Mouse (Mus musculus): ENCODE results near the gene Zfp37. TPM values are rescaled to one million over a fixed set of nuclear protein-coding genes. Genes with fewer than 3 reads are reported as not detected.

Zfp37 gene
- total and polyA plus RNA-seq, 3 experiments = not detected

DNA sequence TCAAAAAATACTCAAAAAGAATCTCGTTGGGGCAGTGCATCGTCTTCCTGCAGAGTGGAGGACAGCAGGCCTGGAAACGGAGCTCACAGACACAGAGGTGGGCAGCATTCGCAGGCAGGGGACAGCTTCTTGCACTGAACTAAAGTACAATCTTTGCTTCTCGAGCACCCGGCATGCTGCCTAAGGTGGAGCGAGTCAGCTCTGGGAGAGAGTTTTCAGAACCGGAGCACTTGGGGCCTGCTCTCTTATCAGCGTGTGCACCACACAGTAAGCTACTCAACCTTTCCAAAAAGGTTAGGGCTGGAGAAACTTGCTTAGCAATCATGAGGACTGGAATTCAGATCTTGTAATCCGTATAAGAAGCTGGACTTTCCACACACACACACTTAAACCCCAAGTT is 45.8 kb upstream of the Zfp37 start:
- Histone ChIP-seq H3K36me3 (replicated peaks in 1 of 2; ENCODE audit: control insufficient read depth in 1 of 2, insufficient read depth in 1 of 2, low read length in 1 of 2) (no peaks in the 10 kb centered on the region), H3K27me3 (replicated peaks) (no peaks in the 10 kb centered on the region), H3K9me3 (replicated peaks; ENCODE audit: low read length) (no peaks in the 10 kb centered on the region), H3K9ac (ENCODE audit: insufficient read depth, low read depth) (no peak overlapping the region), H3K27ac (ENCODE audit: insufficient read depth, low read depth) (no peak overlapping the region), H3K4me1 (ENCODE audit: control insufficient read depth in 1 of 2, insufficient read depth in 2 of 2) (0 out of 4 replicates have a peak, but pooled peaks cover 0 to 5% of the 10 kb centered on the region in 2 experiments), H3K4me3 (replicated peaks in 1 of 3; ENCODE audit: low read depth in 2 of 3, low read length in 2 of 3, poor library complexity in 1 of 3) (no peak overlapping the region), H3K79me2 (replicated peaks; ENCODE audit: control insufficient read depth, extremely low read depth, insufficient read depth, poor library complexity, severe bottlenecking) (no peaks in the 10 kb centered on the region), H3K4me2 (ENCODE audit: insufficient read depth, low read depth, poor library complexity, severe bottlenecking) (no peak overlapping the region)
- dilution Hi-C loops (cut with MboI; ENCODE audit: extremely low pct_ligation_motif_present, extremely low pct_unique_long_range_greater_than_20kb, low sequenced_read_pairs) (no loop called here), in situ Hi-C loops (cut with MboI; ENCODE audit: low pct_ligation_motif_present, low pct_unique_long_range_greater_than_20kb, low sequenced_read_pairs) (no loop called here)
- DNase-seq (ENCODE audit: extremely low read depth) = no peak
- no peak for TF ChIP-seq PAX5 (IDR thresholded peaks at IDR 0.05; ENCODE audit: low read length)
- TF ChIP-seq HCFC1 (IDR thresholded peaks at IDR 0.05; ENCODE audit: low read depth, low read length) = no peak
- no peak for TF ChIP-seq POLR2A (IDR thresholded peaks at IDR 0.05; ENCODE audit: low read depth, low read length)
- TF ChIP-seq CHD2 (IDR thresholded peaks at IDR 0.05; ENCODE audit: low read length) = no peak
- no peak for TF ChIP-seq ZKSCAN1 (IDR thresholded peaks at IDR 0.05; ENCODE audit: borderline replicate concordance, low read depth, low read length)
- no peak for TF ChIP-seq E2F4 (IDR thresholded peaks at IDR 0.05; ENCODE audit: insufficient replicate concordance, low read depth, low read length)

- H3K9ac ChIP-seq (ENCODE audit: insufficient read depth, low read depth) = no peak overlapping the region
- in situ Hi-C loops (cut with MboI; ENCODE audit: low pct_ligation_motif_present, low pct_unique_long_range_greater_than_20kb, low sequenced_read_pairs) = no loop called here
- H3K36me3 ChIP-seq (replicated peaks in 1 of 2; ENCODE audit: control insufficient read depth in 1 of 2, insufficient read depth in 1 of 2, low read length in 1 of 2) = no peaks in the 10 kb centered on the region
- no peaks in the 10 kb centered on the region for H3K9me3 ChIP-seq (replicated peaks; ENCODE audit: low read length)
- no peak for DNase-seq (ENCODE audit: extremely low read depth)
- H3K4me1 ChIP-seq (ENCODE audit: control insufficient read depth in 1 of 2, insufficient read depth in 2 of 2) = 0 out of 4 replicates have a peak, but pooled peaks cover 0 to 2% of the 10 kb centered on the region in 2 experiments
- no peak overlapping the region for H3K27ac ChIP-seq (ENCODE audit: insufficient read depth, low read depth)
- no peak overlapping the region for H3K4me2 ChIP-seq (ENCODE audit: insufficient read depth, low read depth, poor library complexity, severe bottlenecking)
- dilution Hi-C loops (cut with MboI; ENCODE audit: extremely low pct_ligation_motif_present, extremely low pct_unique_long_range_greater_than_20kb, low sequenced_read_pairs) = no loop called here
- no peaks in the 10 kb centered on the region for H3K27me3 ChIP-seq (replicated peaks)
- no peak overlapping the region for H3K4me3 ChIP-seq (replicated peaks in 1 of 3; ENCODE audit: low read depth in 2 of 3, low read length in 2 of 3, poor library complexity in 1 of 3)
- H3K79me2 ChIP-seq (replicated peaks; ENCODE audit: control insufficient read depth, extremely low read depth, insufficient read depth, poor library complexity, severe bottlenecking) = no peaks in the 10 kb centered on the region
- TF ChIP-seq POLR2AphosphoS2 (IDR thresholded peaks at IDR 0.05; ENCODE audit: low read depth, low read length) = no peak
- TF ChIP-seq RCOR1 (conservative IDR thresholded peaks at IDR 0.05; ENCODE audit: low read depth, low read length) = no peak
- TF ChIP-seq ZMIZ1 (IDR thresholded peaks at IDR 0.05; ENCODE audit: low read depth, low read length) = no peak
- TF ChIP-seq SMC3 (IDR thresholded peaks at IDR 0.05; ENCODE audit: low read depth, low read length) = no peak
- no peak for TF ChIP-seq NELFE (IDR thresholded peaks at IDR 0.05; ENCODE audit: low read depth, low read length)
- TF ChIP-seq MXI1 (IDR thresholded peaks at IDR 0.05; ENCODE audit: low read depth, low read length) = no peak
- no peak for TF ChIP-seq MEF2A (IDR thresholded peaks at IDR 0.05; ENCODE audit: borderline replicate concordance, low read depth, low read length)
- TF ChIP-seq HCFC1 (IDR thresholded peaks at IDR 0.05; ENCODE audit: low read depth, low read length) = no peak
- TF ChIP-seq IRF4 (IDR thresholded peaks at IDR 0.05; ENCODE audit: low read depth, low read length) = no peak
- TF ChIP-seq UBTF (IDR thresholded peaks at IDR 0.05; ENCODE audit: low read depth, low read length) = no peak
- TF ChIP-seq CTCF (conservative IDR thresholded peaks at IDR 0.05 in 1 of 2, IDR thresholded peaks at IDR 0.05 in 1 of 2; ENCODE audit: low read depth in 2 of 2, low read length in 2 of 2) = no peak
- TF ChIP-seq MYC (IDR thresholded peaks at IDR 0.05; ENCODE audit: low read depth, low read length) = no peak
- no peak for TF ChIP-seq BHLHE40 (IDR thresholded peaks at IDR 0.05; ENCODE audit: low read depth, low read length)
- TF ChIP-seq E2F4 (IDR thresholded peaks at IDR 0.05; ENCODE audit: insufficient replicate concordance, low read depth, low read length) = no peak
- no peak for TF ChIP-seq ZNF384 (IDR thresholded peaks at IDR 0.05; ENCODE audit: low read depth, low read length)
- no peak for TF ChIP-seq USF2 (conservative IDR thresholded peaks at IDR 0.05; ENCODE audit: low read depth, low read length)
- TF ChIP-seq MAFK (IDR thresholded peaks at IDR 0.05; ENCODE audit: insufficient replicate concordance, low read length) = no peak
- no peak for TF ChIP-seq RAD21 (IDR thresholded peaks at IDR 0.05; ENCODE audit: low read depth, low read length)
- TF ChIP-seq CHD1 (IDR thresholded peaks at IDR 0.05; ENCODE audit: low read depth, low read length) = no peak
Observed at GRCm38 (mm10) chr4:62274841-62275536, 44.1 kb upstream of the Zfp37 start.
